Mouse (Mus musculus) thymus, adult 18-20 months (tissue): Measurements from ENCODE around the gene Exosc10.

Source experiments
- DNase-seq, 2 experiments: peaks; one replicate each; pipeline ENCODE4 v3.0.0; 2022; ENCODE audit warnings: mixed read lengths in 2 of 2

The Exosc10 gene

DNA sequence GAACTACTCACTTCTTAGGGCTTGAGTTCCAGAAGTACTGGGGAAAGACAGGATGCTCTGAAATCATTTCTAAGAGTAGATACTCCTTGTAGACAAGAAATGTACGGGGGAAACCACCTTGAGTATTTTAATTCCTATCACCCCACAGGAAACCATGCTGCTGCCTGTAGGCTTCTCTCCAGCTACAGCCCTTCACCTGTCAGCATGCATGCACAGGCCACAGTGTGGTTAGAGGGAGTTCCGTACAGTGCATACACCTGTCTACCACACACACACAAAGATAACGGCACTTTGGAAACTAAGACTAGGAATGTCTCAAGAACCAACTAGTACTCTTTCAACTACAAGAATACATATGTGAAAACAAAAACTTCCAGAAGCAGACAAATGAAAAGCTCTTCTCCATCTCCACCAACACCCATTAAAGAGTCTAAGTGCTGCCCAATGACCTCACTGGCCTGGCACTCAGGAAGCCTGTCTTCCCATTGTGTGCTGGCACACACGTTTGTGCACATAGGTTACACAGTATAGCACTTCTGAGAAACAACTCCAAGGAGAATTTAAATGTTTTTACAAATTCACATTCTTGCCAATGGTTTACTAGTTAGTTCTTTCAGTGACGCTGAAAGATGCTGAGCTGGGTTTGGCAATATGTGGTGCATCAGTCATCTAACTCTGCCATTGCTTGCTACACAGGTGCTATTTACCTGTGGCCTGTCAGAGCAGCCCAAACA lies 52.6 kb downstream of the Exosc10 start:
- no peak for DNase-seq

GRCm38 (mm10) chr4:148612557-148612956 lies 54.3 kb downstream of the Exosc10 start:
- no peak for DNase-seq

DNA sequence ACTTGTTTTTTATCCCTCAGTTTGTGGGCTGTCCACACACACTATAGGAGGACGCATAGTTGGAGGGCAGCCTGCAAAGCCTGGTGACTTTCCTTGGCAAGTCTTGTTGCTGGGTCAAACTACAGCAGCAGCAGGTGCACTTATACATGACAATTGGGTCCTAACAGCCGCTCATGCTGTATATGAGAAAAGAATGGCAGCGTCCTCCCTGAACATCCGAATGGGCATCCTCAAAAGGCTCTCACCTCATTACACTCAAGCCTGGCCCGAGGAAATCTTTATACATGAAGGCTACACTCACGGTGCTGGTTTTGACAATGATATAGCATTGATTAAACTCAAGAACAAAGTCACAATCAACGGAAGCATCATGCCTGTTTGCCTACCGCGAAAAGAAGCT lies 55.5 kb downstream of the Exosc10 start:
- no peak for DNase-seq

DNA sequence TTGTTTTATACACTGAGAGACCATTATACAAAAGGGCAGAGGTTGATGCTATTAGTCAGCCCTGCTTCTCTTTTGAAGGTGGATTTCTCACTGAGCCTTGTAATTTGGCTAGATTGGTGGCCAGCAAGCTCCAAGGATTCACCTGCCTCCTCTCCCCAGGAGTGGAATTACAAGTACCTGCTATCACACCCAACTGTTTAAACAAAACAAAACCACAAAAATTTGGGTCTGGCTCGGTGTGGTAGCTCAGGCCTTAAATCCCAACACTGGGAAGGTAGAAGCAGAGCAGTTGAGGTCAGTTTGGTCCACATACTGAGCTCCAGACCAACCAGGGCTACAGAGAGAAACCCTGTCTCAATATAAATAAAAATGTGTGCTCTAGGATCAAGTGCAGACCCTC lies 61.6 kb downstream of the Exosc10 start:
- no peak for DNase-seq

DNA sequence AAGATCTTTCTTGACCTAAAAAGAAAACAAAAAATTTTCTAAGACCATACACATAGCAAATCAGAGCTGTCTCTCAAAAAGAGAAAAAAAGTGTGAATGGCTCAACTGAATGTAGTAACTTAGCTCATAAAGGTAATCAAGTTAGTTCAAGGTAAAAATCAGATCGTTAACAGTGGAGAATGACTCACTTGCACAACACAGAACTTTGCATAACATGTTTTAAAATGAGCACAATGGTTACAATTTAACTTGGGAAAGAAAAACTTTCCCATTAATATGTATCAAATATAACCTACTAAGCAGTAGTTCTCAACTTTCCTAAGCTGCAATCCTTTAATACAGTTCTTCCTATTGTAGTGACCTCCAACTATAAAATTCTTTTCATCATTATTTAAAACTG lies 62.5 kb downstream of the Exosc10 start:
- no peak for DNase-seq

DNA sequence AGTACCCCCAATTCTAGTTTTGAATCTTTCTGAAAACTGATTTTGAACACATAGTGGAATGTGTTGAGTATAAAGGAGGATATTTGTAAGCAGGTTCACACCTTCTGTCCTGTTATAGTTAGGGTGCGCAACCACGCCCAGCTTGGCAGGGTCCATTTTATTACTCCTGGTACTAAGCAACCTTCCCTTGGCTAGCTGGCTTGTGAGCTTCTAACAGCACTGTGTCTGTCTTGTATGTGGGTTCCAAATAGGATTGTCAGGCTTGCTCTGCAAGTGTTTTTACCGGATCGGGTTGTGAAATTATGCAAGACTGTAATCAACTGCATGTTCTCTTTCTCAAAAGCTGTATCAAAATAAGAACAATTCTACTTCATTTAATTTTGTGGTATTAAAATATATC lies 64.3 kb downstream of the Exosc10 start:
- no peak for DNase-seq

GRCm38 (mm10) chr4:148623609-148624008 lies 65.4 kb downstream of the Exosc10 start:
- DNase-seq, result no peak

DNA sequence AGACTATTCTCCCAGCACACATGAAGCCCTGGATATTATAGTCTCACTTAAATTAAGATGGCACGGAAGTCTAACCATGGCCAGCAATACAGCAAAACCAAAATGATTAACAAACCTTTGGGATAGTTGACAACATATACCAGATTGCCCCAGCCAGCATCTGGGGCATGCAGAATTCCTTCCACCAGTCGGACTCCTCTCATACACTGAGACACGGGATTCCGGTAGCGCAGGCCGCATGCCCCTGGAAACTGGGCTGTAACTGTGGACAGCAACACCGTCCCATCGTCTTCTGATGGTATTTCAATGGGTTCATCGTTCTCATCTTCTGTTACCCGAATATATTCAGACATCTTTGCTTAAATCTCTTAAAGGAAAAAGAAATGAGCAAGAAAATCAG lies 66.8 kb downstream of the Exosc10 start:
- no peak for DNase-seq

- DNase-seq, result peak in 1 of 2 experiments; percentile 44
Measured at GRCm38 (mm10) chr4:148625756-148626622, 67.8 kb downstream of the Exosc10 start.

DNA sequence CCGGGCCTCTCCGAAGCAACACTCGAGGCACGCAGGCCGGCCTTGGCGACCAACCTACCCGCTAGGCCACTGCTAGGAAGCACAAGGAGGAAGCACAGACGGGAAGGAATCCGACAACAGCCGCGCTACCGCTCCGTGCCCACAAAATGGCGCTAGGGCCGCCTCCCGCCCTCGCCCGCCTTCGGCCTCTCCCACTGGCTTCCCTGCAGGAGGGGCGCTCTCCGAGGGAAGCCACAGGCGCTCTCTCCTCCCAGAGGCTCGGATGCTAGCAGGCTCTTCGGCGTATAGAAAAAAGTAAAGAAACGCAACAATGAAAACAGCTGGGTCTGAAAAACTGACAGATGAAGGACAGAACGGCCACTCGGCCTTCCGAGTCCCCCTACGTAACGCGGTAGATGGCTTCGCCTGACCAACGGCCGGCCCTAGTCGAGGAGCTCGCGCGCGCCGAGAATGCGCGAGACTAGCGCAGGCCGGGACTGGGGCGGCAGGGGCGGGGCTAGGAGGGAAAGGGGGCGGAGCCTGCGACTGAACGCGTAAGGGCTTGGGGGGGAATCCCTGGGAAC lies 68.5 kb downstream of the Exosc10 start, which contains the start of gene Tardbp:
Tardbp (minus strand) TSS at position 397 of the 563 bp plus-strand sequence.
- peak; percentile 91 to 92 for DNase-seq

GRCm38 (mm10) chr4:148627246-148627645 lies 69.0 kb downstream of the Exosc10 start:
- no peak for DNase-seq
